Comparison of ENCODE assay signal across 22 mouse cellular contexts in genomic region chr10:112051220-112051619, GRCm38 (mm10). TPM values are rescaled to one million over a fixed set of nuclear protein-coding genes. Genes with fewer than 3 reads are reported as not detected.
DNase-seq lines count a peak whose midpoint lies in the region; ATAC-seq and TF ChIP-seq lines count a peak whose summit lies in the region.
"Had no signal": no experiment of that assay in that cellular context is flagged by ENCODE, and none has a peak within 500 bp of the region (broad histone marks: within the 10 kb centered on the region; RNA-seq: fewer than 3 reads in every experiment).

No protein-coding gene starts in this region.

- no peak overlapping the region for H3K4me3 ChIP-seq in bone marrow, adult 2 months (replicated peaks; ENCODE audit: control insufficient read depth, low read depth, low read length)
- H3K4me3 ChIP-seq: forebrain, embryonic 13.5 days; heart, embryonic 15.5 days; kidney, embryonic 15.5 days; limb, embryonic 12.5 days; megakaryocyte, embryonic 14.5 days had no signal

- no peak overlapping the region for H3K27ac ChIP-seq in bone marrow, adult 2 months (ENCODE audit: control insufficient read depth, insufficient read depth, low read depth, low read length, poor library complexity)
- H3K27ac ChIP-seq: forebrain, embryonic 13.5 days; heart, embryonic 15.5 days; hindbrain, embryonic 14.5 days; kidney, embryonic 15.5 days; limb, embryonic 12.5 days had no signal

- TF ChIP-seq CTCF in bone marrow, adult 2 months (IDR thresholded peaks at IDR 0.05; ENCODE audit: control insufficient read depth, insufficient read depth, low read length) = 0 out of 2 replicates have a peak, but pooled peaks have one; percentile 5

- TF ChIP-seq POLR2A in bone marrow, adult 2 months (IDR thresholded peaks at IDR 0.05; ENCODE audit: borderline replicate concordance, control insufficient read depth, low read depth, low read length) = no peak

- DNase-seq in 3T3-L1 (ENCODE audit: low read depth, low spot score) = peak; percentile 35
- DNase-seq in A20 (ENCODE audit: low read depth, low spot score) = peak; percentile 45
- DNase-seq in heart, postnatal 14 days = no peak
- no peak for DNase-seq in layer of hippocampus, adult 9-10 months (ENCODE audit: low spot score)
- DNase-seq: adrenal gland, adult 8-10 months; cerebellum, adult 8-10 months; heart, adult 11 months had no signal

- no peaks in the 10 kb centered on the region for H3K4me1 ChIP-seq in bone marrow, adult 2 months (ENCODE audit: control insufficient read depth, insufficient read depth, low read length)
- H3K4me1 ChIP-seq: forebrain, embryonic 13.5 days; heart, embryonic 15.5 days; kidney, embryonic 15.5 days; limb, embryonic 12.5 days; megakaryocyte, embryonic 14.5 days had no signal

- intact Hi-C loops in heart, postnatal 14 days (cut with DNase I) = loop anchor here (10.0 kb wide), 1 partner anchor 114 kb away; the partner anchor contains the start of genes Caps2 and Glipr1l3

- ATAC-seq in megakaryocyte-erythroid progenitor cell, adult 5-6 weeks (replicated peaks; ENCODE audit: low FRiP score, low TSS enrichment, poor library complexity, severe bottlenecking) = peak; percentile 55; the same call in 1 of the 2 replicates
- no peak for ATAC-seq in cerebellum, adult (ENCODE audit: insufficient number of reproducible peaks, low FRiP score, low TSS enrichment)
- ATAC-seq: forebrain, embryonic 13.5 days had no signal

RNA-seq across cellular contexts. Expression of gene Glipr1l1, which starts 8.8 kb away (rescaled TPM):
- not detected in 2 replicates for polyA plus RNA-seq in bone marrow, adult 2 months (2011; ENCODE audit: insufficient read depth, insufficient read length, low replicate concordance, missing spikeins)
- not detected in 2 replicates for total RNA-seq in megakaryocyte-erythroid progenitor cell, adult 5-6 weeks (2014; fragmentation: Nextera tagmentation)
- total RNA-seq in megakaryocyte-erythroid progenitor cell, adult 5-6 weeks (2017) = not detected in 2 replicates
- not detected for total RNA-seq in heart, postnatal 14 days (2021)
- total RNA-seq: adrenal gland, adult 8-10 months; ES-E14; gastrocnemius, adult 18-20 months; layer of hippocampus, adult 18-20 months; left cerebral cortex, adult 18-20 months had no signal
- polyA plus RNA-seq: forebrain, embryonic 13.5 days; heart, embryonic 15.5 days; hindbrain, embryonic 14.5 days; kidney, embryonic 15.5 days; limb, embryonic 12.5 days; liver, embryonic 16.5 days; urinary bladder, adult 2 months had no signal

RNA-seq across cellular contexts. Expression of gene Glipr1l2, which starts 31.9 kb away (rescaled TPM):
- polyA plus RNA-seq in bone marrow, adult 2 months (2011; ENCODE audit: insufficient read depth, insufficient read length, low replicate concordance, missing spikeins) = not detected in 2 replicates
- total RNA-seq in megakaryocyte-erythroid progenitor cell, adult 5-6 weeks (2014; fragmentation: Nextera tagmentation) = not detected in 2 replicates
- total RNA-seq in megakaryocyte-erythroid progenitor cell, adult 5-6 weeks (2017) = not detected in 2 replicates
- not detected for total RNA-seq in heart, postnatal 14 days (2021)
- total RNA-seq: adrenal gland, adult 8-10 months; ES-E14; gastrocnemius, adult 18-20 months; layer of hippocampus, adult 18-20 months; left cerebral cortex, adult 18-20 months had no signal
- polyA plus RNA-seq: forebrain, embryonic 13.5 days; heart, embryonic 15.5 days; hindbrain, embryonic 14.5 days; kidney, embryonic 15.5 days; limb, embryonic 12.5 days; liver, embryonic 16.5 days; urinary bladder, adult 2 months had no signal

RNA-seq across cellular contexts. Expression of gene Glipr1, which starts 48.8 kb away (rescaled TPM):
- polyA plus RNA-seq in bone marrow, adult 2 months (2011; ENCODE audit: insufficient read depth, insufficient read length, low replicate concordance, missing spikeins) = 39.6 and 115 TPM in 2 replicates
- 15.4 and 18.4 TPM in 2 replicates for total RNA-seq in megakaryocyte-erythroid progenitor cell, adult 5-6 weeks (2014; fragmentation: Nextera tagmentation)
- total RNA-seq in megakaryocyte-erythroid progenitor cell, adult 5-6 weeks (2017) = 21.0 and 54.2 TPM in 2 replicates
- total RNA-seq in heart, postnatal 14 days (2021) = 1 to 10 TPM; 1.4 to 2.3 TPM

Comparison
In these comparisons a context has a peak if more than half of its experiments do, and no peak if none do; other contexts are left out.
1. DNase-seq: peak in 3T3-L1 (single experiment) and A20 (single experiment); none in heart, postnatal 14 days (0 of 2) and layer of hippocampus, adult 9-10 months (single experiment).
2. RNA of gene Glipr1, which starts 48.8 kb away (total RNA-seq): 15.4 to 54.2 TPM in megakaryocyte-erythroid progenitor cell, adult 5-6 weeks; 1.4 to 2.3 TPM in heart, postnatal 14 days; every median in the first group is over 4 times any median in the second.